Mouse (Mus musculus): ENCODE results near the gene Drd4.

DNA sequence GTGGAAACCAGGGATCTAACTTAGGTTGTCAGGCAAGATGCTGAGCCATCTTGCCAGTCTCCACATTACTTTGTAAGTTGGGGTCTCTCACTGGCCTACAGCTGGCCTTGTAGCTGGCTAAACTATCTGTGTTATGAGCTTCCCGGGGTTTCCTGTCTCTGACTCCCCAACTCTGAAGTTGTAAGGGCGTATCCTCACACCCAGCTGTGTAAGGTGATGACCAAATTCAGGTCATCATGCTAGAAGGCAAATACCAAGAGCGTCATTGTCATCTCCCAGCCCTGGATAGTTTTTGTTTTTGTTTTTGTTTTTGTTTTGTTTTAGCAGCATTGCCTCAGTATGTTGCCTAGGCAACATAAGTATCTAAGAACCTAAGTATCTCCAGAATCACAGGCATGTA lies 21.2 kb upstream of the Drd4 start:
- TF ChIP-seq POLR2A (IDR thresholded peaks at IDR 0.05; ENCODE audit: low read depth, low read length) (no peak), CTCF (IDR thresholded peaks at IDR 0.05; ENCODE audit: borderline replicate concordance, insufficient read depth, low read length) (no peak)
